Mouse (Mus musculus) mouse trophoblast stem cell (cell line): ENCODE data around the gene Trp53rkb.
"Not testable (repeated sequence)": the region's sequence is repeated elsewhere in the genome, so short reads cannot be mapped to it uniquely, and the experiment has no call there.

Experiments
- in situ Hi-C, 2 experiments: fragments of 300-500 bp; cut with MseI, MboI; formaldehyde crosslinking; loops; 2 replicates in 1 of 2; 3 replicates in 1 of 2; pipeline ENCODE4 v1.15.1; 2025

Gene Trp53rkb

GRCm38 (mm10) chr2:166792355-166792754 is at the start of gene Trp53rkb:
TSS of gene Trp53rkb (plus strand) at chr2:166792531.
- in situ Hi-C loops: no loop called here

- in situ Hi-C loops: no loop called here
Measured at GRCm38 (mm10) chr2:166743504-166743903, 48.8 kb upstream of the Trp53rkb start.

- in situ Hi-C loops: no loop called here
Measured at GRCm38 (mm10) chr2:166744433-166744832, 47.9 kb upstream of the Trp53rkb start.

GRCm38 (mm10) chr2:166745849-166746248 is 46.5 kb upstream of the Trp53rkb start:
- in situ Hi-C loops: no loop called here

GRCm38 (mm10) chr2:166746261-166746913 is 45.9 kb upstream of the Trp53rkb start:
- in situ Hi-C loops: not testable (repeated sequence)

GRCm38 (mm10) chr2:166750620-166751191 is 41.6 kb upstream of the Trp53rkb start:
- in situ Hi-C loops: no loop called here

GRCm38 (mm10) chr2:166754194-166754593 is 38.1 kb upstream of the Trp53rkb start:
- in situ Hi-C loops: no loop called here

GRCm38 (mm10) chr2:166754760-166755159 is 37.6 kb upstream of the Trp53rkb start:
- in situ Hi-C loops: no loop called here

- in situ Hi-C loops: no loop called here
Measured at GRCm38 (mm10) chr2:166757969-166758368, 34.4 kb upstream of the Trp53rkb start.

GRCm38 (mm10) chr2:166764051-166764450 is 28.3 kb upstream of the Trp53rkb start:
- in situ Hi-C loops: no loop called here

- in situ Hi-C loops: no loop called here
Measured at GRCm38 (mm10) chr2:166767591-166767990, 24.7 kb upstream of the Trp53rkb start.

GRCm38 (mm10) chr2:166771396-166771795 is 20.9 kb upstream of the Trp53rkb start:
- in situ Hi-C loops: no loop called here

- in situ Hi-C loops: no loop called here
Measured at GRCm38 (mm10) chr2:166773587-166773986, 18.7 kb upstream of the Trp53rkb start.

- in situ Hi-C loops: no loop called here
Measured at GRCm38 (mm10) chr2:166774275-166774674, 18.1 kb upstream of the Trp53rkb start.

GRCm38 (mm10) chr2:166775357-166775893 is 16.9 kb upstream of the Trp53rkb start:
- in situ Hi-C loops: loop anchor here in 1 of 2 experiments (5.0 kb wide), 1 partner anchor 188 kb away; no protein-coding TSS in a partner anchor

GRCm38 (mm10) chr2:166776272-166776671 is 16.1 kb upstream of the Trp53rkb start:
- in situ Hi-C loops: loop anchor here in 1 of 2 experiments (5.0 kb wide), 1 partner anchor 189 kb away; no protein-coding TSS in a partner anchor

GRCm38 (mm10) chr2:166779956-166780355 is 12.4 kb upstream of the Trp53rkb start:
- in situ Hi-C loops: loop anchor here (5.0 kb wide), 2 partner anchors 188 to 193 kb away; no protein-coding TSS in a partner anchor

- in situ Hi-C loops: loop anchor here in 1 of 2 experiments (5.0 kb wide), 1 partner anchor 189 kb away; no protein-coding TSS in a partner anchor
Measured at GRCm38 (mm10) chr2:166780980-166781578, 11.3 kb upstream of the Trp53rkb start.

- in situ Hi-C loops: loop anchor here in 1 of 2 experiments (5.0 kb wide), 1 partner anchor 192 kb away; no protein-coding TSS in a partner anchor
Measured at GRCm38 (mm10) chr2:166784376-166784775, 8.0 kb upstream of the Trp53rkb start.

- in situ Hi-C loops: no loop called here
Measured at GRCm38 (mm10) chr2:166786353-166787004, 5.9 kb upstream of the Trp53rkb start.

- in situ Hi-C loops: no loop called here
Measured at GRCm38 (mm10) chr2:166791738-166792137, 593 bp upstream of the Trp53rkb start.
